Mouse (Mus musculus) erythroblast, embryonic 14.5 days (primary cell): ENCODE data around the gene Oxld1. TPM values are rescaled to one million over a fixed set of nuclear protein-coding genes. Genes with fewer than 3 reads are reported as not detected.

Experiments used
- H3K27me3 ChIP-seq: 2 replicates; pipeline ENCODE4 v1.6.1; 2012; ENCODE audit warnings: inconsistent platforms; ENCODE audit not compliant: control insufficient read depth
- H3K36me3 ChIP-seq: 2 replicates; pipeline ENCODE4 v1.6.1; 2012; ENCODE audit warnings: mild to moderate bottlenecking, inconsistent platforms; ENCODE audit not compliant: control insufficient read depth
- H3K4me1 ChIP-seq: 2 replicates; pipeline ENCODE4 v1.6.1; 2012; ENCODE audit warnings: inconsistent platforms; ENCODE audit not compliant: control insufficient read depth
- H3K4me3 ChIP-seq: replicated peaks from 2 replicates; pipeline ENCODE3; 2012; ENCODE audit warnings: moderate library complexity, mild to moderate bottlenecking, inconsistent platforms
- H3K9me3 ChIP-seq: 2 replicates; pipeline ENCODE4 v1.6.1; 2012; ENCODE audit warnings: low read length, inconsistent platforms, mixed read lengths; ENCODE audit not compliant: control insufficient read depth
- GATA1 ChIP-seq: IDR thresholded peaks from 2 replicates; pipeline ENCODE4 v1.6.1; 2012; ENCODE audit warnings: low read length, inconsistent platforms, mixed read lengths
- TAL1 ChIP-seq: IDR thresholded peaks from 3 replicates; pipeline ENCODE4 v1.6.1; 2012; ENCODE audit warnings: low read length, inconsistent platforms, mixed read lengths
- polyA plus RNA-seq: library from polyadenylated mRNA; stranded (reverse); fragments of >175 nt; gene quantifications from 2 replicates; pipeline ENCODE4 v1.2.3, GENCODE M21; 2012

Gene Oxld1
- polyA plus RNA-seq = 0.41 and 0.65 TPM in 2 replicates

DNA sequence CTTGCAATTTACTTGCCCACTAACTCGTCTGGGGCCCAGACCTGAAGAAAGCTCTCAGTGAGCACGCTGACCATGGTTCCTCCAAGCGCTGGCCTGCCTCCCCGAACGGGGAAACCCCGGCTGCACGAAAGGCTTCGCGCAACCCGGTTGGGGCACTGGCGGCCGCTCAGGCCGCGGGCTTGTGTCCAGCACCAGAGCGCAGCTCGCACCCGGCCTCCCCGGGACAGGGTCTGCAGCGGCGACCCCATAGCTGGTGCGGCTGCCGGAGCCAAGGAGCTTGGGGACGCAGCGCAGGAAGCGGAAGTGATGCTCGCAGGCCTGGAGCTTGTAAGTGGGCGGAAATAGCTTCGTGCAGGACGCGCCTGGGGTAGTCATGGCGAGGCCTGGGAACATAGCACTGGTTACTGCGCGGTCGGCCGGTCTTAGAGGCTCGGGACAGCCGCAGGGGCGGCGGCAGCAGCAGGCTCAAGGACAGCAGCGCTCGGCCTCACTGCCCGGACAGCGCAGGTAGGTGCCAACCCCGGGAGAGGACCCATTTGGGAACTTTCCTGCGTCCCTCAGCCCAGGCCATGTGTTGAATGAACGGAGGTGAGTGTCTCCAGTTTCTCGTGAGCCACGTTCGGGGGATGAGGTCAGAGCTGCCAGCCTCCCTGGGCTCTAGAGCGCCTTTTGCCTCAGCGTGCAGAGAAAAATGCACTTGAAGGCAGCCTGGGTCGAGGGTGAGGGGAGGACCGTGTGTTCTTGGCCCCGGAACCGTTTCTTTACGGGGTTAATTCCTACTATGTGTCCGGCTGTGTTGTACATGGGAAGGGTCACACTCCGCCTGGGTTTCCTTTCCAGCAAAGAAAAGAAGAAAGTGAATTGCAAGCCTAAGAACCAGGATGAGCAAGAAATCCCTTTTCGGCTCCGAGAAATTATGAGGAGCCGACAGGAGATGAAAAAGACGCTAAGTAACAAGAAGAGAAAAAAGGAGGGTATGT is at the start of gene Oxld1, which contains the start of gene Ccdc137:
Gene Oxld1, minus strand, starts transcription at position 297 of the 980 bp plus-strand sequence.
Gene Ccdc137, plus strand, starts transcription at position 344 of the 980 bp plus-strand sequence.
- Histone ChIP-seq H3K9me3 (no peaks in the 10 kb centered on the region), H3K4me1 (peaks cover 63% of the 10 kb centered on the region), H3K36me3 (peaks cover 53% of the 10 kb centered on the region), H3K4me3 (peak within 1 kb of the TSS; percentile 76), H3K27me3 (no peaks in the 10 kb centered on the region)
- TF ChIP-seq TAL1 = no peak
- no peak for TF ChIP-seq GATA1

- Histone ChIP-seq H3K9me3 (no peaks in the 10 kb centered on the region), H3K4me3 (no peak overlapping the region), H3K4me1 (peaks cover 31% of the 10 kb centered on the region), H3K36me3 (no peaks in the 10 kb centered on the region), H3K27me3 (no peaks in the 10 kb centered on the region; the same call in 1 of the 2 replicates)
- TF ChIP-seq GATA1 (no peak), TAL1 (no peak)
These were observed 49.0 kb upstream of the Oxld1 start for GRCm38 (mm10) chr11:120506899-120507298.

- H3K9me3 ChIP-seq = no peaks in the 10 kb centered on the region
- no peaks in the 10 kb centered on the region for H3K36me3 ChIP-seq
- H3K27me3 ChIP-seq = peaks cover 3% of the 10 kb centered on the region
- TF ChIP-seq TAL1 (no peak), GATA1 (no peak)
- peaks cover 22% of the 10 kb centered on the region for H3K4me1 ChIP-seq
- no peak overlapping the region for H3K4me3 ChIP-seq
These were observed 47.8 kb upstream of the Oxld1 start for GRCm38 (mm10) chr11:120505661-120506060.

- Histone ChIP-seq H3K27me3 (peaks cover 3% of the 10 kb centered on the region), H3K9me3 (no peaks in the 10 kb centered on the region), H3K36me3 (peaks cover 26% of the 10 kb centered on the region), H3K4me3 (no peak overlapping the region), H3K4me1 (peaks cover 3% of the 10 kb centered on the region; the same call in 1 of the 2 replicates)
- no peak for TF ChIP-seq TAL1
- TF ChIP-seq GATA1 = no peak
These were observed 43.8 kb upstream of the Oxld1 start for GRCm38 (mm10) chr11:120501701-120502100.

- H3K36me3 ChIP-seq = peaks cover 33% of the 10 kb centered on the region
- peaks cover 3% of the 10 kb centered on the region for H3K27me3 ChIP-seq
- H3K9me3 ChIP-seq = no peaks in the 10 kb centered on the region
- TF ChIP-seq TAL1 (no peak), GATA1 (no peak)
- H3K4me1 ChIP-seq = peaks cover 3% of the 10 kb centered on the region; the same call in 1 of the 2 replicates
- H3K4me3 ChIP-seq = no peak overlapping the region
These were observed 43.1 kb upstream of the Oxld1 start for GRCm38 (mm10) chr11:120501018-120501417.

- Histone ChIP-seq H3K27me3 (peaks cover 3% of the 10 kb centered on the region), H3K9me3 (no peaks in the 10 kb centered on the region), H3K36me3 (peaks cover 39% of the 10 kb centered on the region), H3K4me1 (peaks cover 3% of the 10 kb centered on the region; the same call in 1 of the 2 replicates), H3K4me3 (no peak overlapping the region)
- TF ChIP-seq GATA1 (no peak), TAL1 (no peak)
These were observed 42.5 kb upstream of the Oxld1 start for GRCm38 (mm10) chr11:120500357-120500756.

- Histone ChIP-seq H3K9me3 (no peaks in the 10 kb centered on the region), H3K36me3 (peaks cover 44% of the 10 kb centered on the region), H3K4me3 (no peak overlapping the region), H3K27me3 (peaks cover 3% of the 10 kb centered on the region), H3K4me1 (peaks cover 3% of the 10 kb centered on the region; the same call in 1 of the 2 replicates)
- TF ChIP-seq TAL1 = no peak
- TF ChIP-seq GATA1 = no peak
These were observed 42.0 kb upstream of the Oxld1 start for GRCm38 (mm10) chr11:120499894-120500293.

DNA sequence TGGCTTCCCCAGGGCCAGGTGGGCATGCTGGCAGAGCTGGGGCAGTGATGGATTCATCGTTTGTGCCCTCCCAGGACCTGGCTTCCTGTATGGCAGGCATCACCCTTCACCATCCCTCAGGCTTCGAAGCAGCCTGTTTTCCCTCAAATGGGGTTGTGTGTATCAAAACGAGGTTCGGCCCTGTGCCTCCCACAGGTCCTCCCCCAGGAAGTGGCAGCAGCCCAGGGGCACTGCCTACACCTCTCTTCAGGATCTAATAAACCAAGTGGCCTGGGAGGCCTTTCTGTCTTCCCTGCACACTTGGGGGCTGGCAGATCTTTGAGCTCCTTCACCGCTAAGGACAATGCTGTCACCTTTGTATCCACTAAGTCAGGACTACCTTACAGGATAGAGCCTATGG is 41.0 kb upstream of the Oxld1 start:
- Histone ChIP-seq H3K27me3 (peaks cover 3% of the 10 kb centered on the region), H3K4me3 (no peak overlapping the region), H3K36me3 (peaks cover 54% of the 10 kb centered on the region), H3K4me1 (peaks cover 6% of the 10 kb centered on the region; the same call in 1 of the 2 replicates), H3K9me3 (no peaks in the 10 kb centered on the region)
- TF ChIP-seq GATA1 (no peak), TAL1 (no peak)

GRCm38 (mm10) chr11:120498226-120498625 is 40.4 kb upstream of the Oxld1 start:
- Histone ChIP-seq H3K36me3 (peaks cover 57% of the 10 kb centered on the region), H3K4me3 (no peak overlapping the region), H3K27me3 (peaks cover 3% of the 10 kb centered on the region), H3K4me1 (peaks cover 12% of the 10 kb centered on the region), H3K9me3 (no peaks in the 10 kb centered on the region)
- TF ChIP-seq GATA1 = no peak
- no peak for TF ChIP-seq TAL1
